Comparison of ENCODE assay signal across 21 mouse cellular contexts in the genomic region with DNA sequence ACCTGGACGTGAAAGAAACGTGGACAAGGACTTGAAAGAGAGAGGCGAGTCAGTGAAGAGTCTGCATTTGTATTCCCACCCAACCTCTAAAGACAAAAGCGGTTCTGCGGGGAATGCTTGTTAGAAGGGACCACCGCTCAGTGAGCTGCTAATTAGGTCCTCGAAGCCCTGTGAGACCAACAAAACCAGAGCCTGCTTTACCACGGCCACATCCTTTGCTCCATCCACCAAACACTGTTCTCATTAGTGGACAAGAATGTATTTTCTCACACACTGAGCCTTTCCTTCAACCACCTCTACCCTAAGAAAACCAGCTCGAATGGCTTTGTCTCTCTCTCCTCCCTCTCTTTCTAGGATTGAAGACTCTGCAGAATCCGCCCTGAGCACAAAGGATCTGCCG.
A peak's percentile ranks its signal among the peaks of the same experiment; 100 is the strongest.
DNase-seq lines count a peak whose midpoint lies in the region; ATAC-seq lines count a peak whose summit lies in the region.
"Had no signal": no experiment of that assay in that cellular context is flagged by ENCODE, and none has a peak within 500 bp of the region (broad histone marks: within the 10 kb centered on the region; RNA-seq: fewer than 3 reads in every experiment).

No protein-coding gene starts in this region.

- H3K4me2 ChIP-seq in midbrain, embryonic 11.5 days, result no peak overlapping the region
- H3K4me2 ChIP-seq in embryonic facial prominence, embryonic 12.5 days (replicated peaks), result no peak overlapping the region
- H3K4me2 ChIP-seq in forebrain, embryonic 13.5 days, result no peak overlapping the region
- no peak overlapping the region for H3K4me2 ChIP-seq in neural tube, embryonic 15.5 days
- H3K4me2 ChIP-seq: heart, embryonic 11.5 days; hindbrain, embryonic 14.5 days; liver, embryonic 13.5 days had no signal

- peak overlapping the region; percentile 70 for H3K27ac ChIP-seq in midbrain, embryonic 10.5 days (replicated peaks)
- no peak overlapping the region for H3K27ac ChIP-seq in midbrain, embryonic 11.5 days (ENCODE audit: low read depth, low read length)
- peak overlapping the region; percentile 84 for H3K27ac ChIP-seq in embryonic facial prominence, embryonic 12.5 days
- H3K27ac ChIP-seq in forebrain, embryonic 13.5 days, result peak overlapping the region; percentile 84
- H3K27ac ChIP-seq in neural tube, embryonic 15.5 days (replicated peaks), result 0 out of 2 replicates have a peak overlapping the region, but pooled peaks have one; percentile 9
- H3K27ac ChIP-seq: hindbrain, embryonic 14.5 days; kidney, postnatal 0 days; liver, embryonic 13.5 days had no signal

- no peaks in the 10 kb centered on the region for H3K36me3 ChIP-seq in midbrain, embryonic 10.5 days
- no peaks in the 10 kb centered on the region for H3K36me3 ChIP-seq in midbrain, embryonic 11.5 days (ENCODE audit: control insufficient read depth, insufficient read depth, low read length)
- no peaks in the 10 kb centered on the region for H3K36me3 ChIP-seq in embryonic facial prominence, embryonic 12.5 days
- H3K36me3 ChIP-seq in forebrain, embryonic 13.5 days (ENCODE audit: poor library complexity, severe bottlenecking), result no peaks in the 10 kb centered on the region
- H3K36me3 ChIP-seq in neural tube, embryonic 15.5 days, result no peaks in the 10 kb centered on the region
- H3K36me3 ChIP-seq: liver, embryonic 13.5 days had no signal

- peaks cover 66% of the 10 kb centered on the region for H3K4me1 ChIP-seq in midbrain, embryonic 10.5 days
- H3K4me1 ChIP-seq in midbrain, embryonic 11.5 days (ENCODE audit: control insufficient read depth, insufficient read depth, low read length), result peaks cover 16% of the 10 kb centered on the region
- peaks cover 17% of the 10 kb centered on the region; the same call in 1 of the 2 replicates for H3K4me1 ChIP-seq in embryonic facial prominence, embryonic 12.5 days
- H3K4me1 ChIP-seq in forebrain, embryonic 13.5 days, result peaks cover 56% of the 10 kb centered on the region
- peaks cover 26% of the 10 kb centered on the region for H3K4me1 ChIP-seq in neural tube, embryonic 15.5 days
- H3K4me1 ChIP-seq: liver, embryonic 13.5 days had no signal

- no peak overlapping the region for H3K4me3 ChIP-seq in midbrain, embryonic 10.5 days
- H3K4me3 ChIP-seq in midbrain, embryonic 11.5 days (ENCODE audit: low read depth, low read length), result no peak overlapping the region
- H3K4me3 ChIP-seq in embryonic facial prominence, embryonic 12.5 days, result no peak overlapping the region
- no peak overlapping the region for H3K4me3 ChIP-seq in forebrain, embryonic 13.5 days
- H3K4me3 ChIP-seq in neural tube, embryonic 15.5 days (replicated peaks), result no peak overlapping the region
- H3K4me3 ChIP-seq: liver, embryonic 13.5 days had no signal

- no peak for ATAC-seq in midbrain, embryonic 11.5 days (ENCODE audit: low FRiP score)
- no peak for ATAC-seq in embryonic facial prominence, embryonic 12.5 days (ENCODE audit: insufficient number of reproducible peaks, insufficient read depth, low FRiP score, low TSS enrichment)
- ATAC-seq in forebrain, embryonic 13.5 days, result peak; percentile 38; the same call in 1 of the 2 replicates
- no peak for ATAC-seq in neural tube, embryonic 15.5 days (ENCODE audit: low FRiP score)
- ATAC-seq: inflammation-experienced regulatory T-cells, adult 6 months had no signal

- 89% methylated on average over 11 of the region's 11 CpGs for WGBS in midbrain, embryonic 10.5 days
- 78% methylated on average over 11 of the region's 11 CpGs for WGBS in midbrain, embryonic 11.5 days
- 83% methylated on average over 11 of the region's 11 CpGs for WGBS in embryonic facial prominence, embryonic 12.5 days
- WGBS in forebrain, embryonic 13.5 days, result 16% methylated on average over 11 of the region's 11 CpGs
- WGBS in neural tube, embryonic 15.5 days, result 79% methylated on average over 11 of the region's 11 CpGs

- no peaks in the 10 kb centered on the region for H3K9me3 ChIP-seq in midbrain, embryonic 10.5 days (replicated peaks)
- H3K9me3 ChIP-seq in midbrain, embryonic 11.5 days (ENCODE audit: control insufficient read depth, low read length), result no peaks in the 10 kb centered on the region
- no peaks in the 10 kb centered on the region for H3K9me3 ChIP-seq in embryonic facial prominence, embryonic 12.5 days
- H3K9me3 ChIP-seq in forebrain, embryonic 13.5 days (replicated peaks), result no peaks in the 10 kb centered on the region
- no peaks in the 10 kb centered on the region for H3K9me3 ChIP-seq in neural tube, embryonic 15.5 days (replicated peaks)
- H3K9me3 ChIP-seq: liver, embryonic 13.5 days had no signal

- DNase-seq in midbrain, embryonic 10.5 days (ENCODE audit: low spot score), result no peak
- DNase-seq in midbrain, embryonic 11.5 days (ENCODE audit: low spot score, missing footprints), result no peak
- DNase-seq in kidney, postnatal 25 days, result no peak
- DNase-seq in left cerebral cortex, adult 9 months (ENCODE audit: low spot score in 2 of 2), result no peak
- DNase-seq: cerebellum, adult 11-12 months; cerebellum, postnatal 10 days; heart, postnatal 14 days; kidney, adult 18-20 months; layer of hippocampus, postnatal 36 days; liver, embryonic 13.5 days; lung, adult 2 months; lung, postnatal 14 days; right cerebral cortex, postnatal 14 days; spleen, adult 18-20 months had no signal

- H3K9ac ChIP-seq in midbrain, embryonic 11.5 days (ENCODE audit: low read length), result no peak overlapping the region
- H3K9ac ChIP-seq in embryonic facial prominence, embryonic 12.5 days, result no peak overlapping the region
- 0 out of 2 replicates have a peak overlapping the region, but pooled peaks have one; percentile 23 for H3K9ac ChIP-seq in forebrain, embryonic 13.5 days
- H3K9ac ChIP-seq in neural tube, embryonic 15.5 days (replicated peaks), result no peak overlapping the region
- H3K9ac ChIP-seq: hindbrain, embryonic 14.5 days; liver, embryonic 13.5 days had no signal

- peaks cover 4% of the 10 kb centered on the region; the same call in 1 of the 2 replicates for H3K27me3 ChIP-seq in midbrain, embryonic 10.5 days (ENCODE audit: low read depth, poor library complexity, severe bottlenecking)
- H3K27me3 ChIP-seq in midbrain, embryonic 11.5 days (ENCODE audit: control insufficient read depth, insufficient read depth, low read length), result no peaks in the 10 kb centered on the region
- no peaks in the 10 kb centered on the region for H3K27me3 ChIP-seq in embryonic facial prominence, embryonic 12.5 days
- H3K27me3 ChIP-seq in forebrain, embryonic 13.5 days, result no peaks in the 10 kb centered on the region
- no peaks in the 10 kb centered on the region for H3K27me3 ChIP-seq in neural tube, embryonic 15.5 days (replicated peaks)
- H3K27me3 ChIP-seq: liver, embryonic 13.5 days had no signal
